Mouse (Mus musculus): Measurements from ENCODE around the gene Psmb7.

DNA sequence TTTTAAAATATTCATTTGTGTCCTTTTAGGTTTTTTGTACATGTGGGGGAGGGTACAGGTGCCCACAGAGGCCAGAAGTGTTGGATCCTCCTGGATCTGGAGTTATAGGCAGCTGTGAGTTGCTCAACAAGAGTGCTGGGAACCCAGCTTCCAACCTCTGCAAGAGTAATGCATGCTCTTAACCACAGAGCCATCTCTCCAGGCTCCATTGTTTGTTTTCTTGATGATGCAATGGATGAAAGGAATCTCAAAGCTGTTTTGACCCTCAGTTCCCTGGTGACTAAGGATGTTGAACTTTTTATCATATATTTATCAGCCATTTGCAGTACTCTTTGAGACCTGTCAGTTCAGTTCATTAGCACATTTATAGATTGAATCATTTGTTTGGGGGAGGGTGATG lies 35.1 kb upstream of the Psmb7 start:
- TF ChIP-seq CTCF (IDR thresholded peaks at IDR 0.05; ENCODE audit: control insufficient read depth, insufficient read depth, low read length) = no peak
- TF ChIP-seq POLR2A (IDR thresholded peaks at IDR 0.05; ENCODE audit: borderline replicate concordance, control insufficient read depth, low read depth, low read length) = no peak
